Mouse (Mus musculus) stomach, embryonic 14.5 days (tissue): ENCODE measurements around the gene Tnrc6c. TPM values are rescaled to one million over a fixed set of nuclear protein-coding genes. Genes with fewer than 3 reads are reported as not detected.

Experiments
- ATAC-seq: fragments of 200-750 bp; cut with Nextera tagmentation; 2 replicates; pipeline ENCODE4 v1.8.0; 2017; ENCODE audit warnings: low read depth, moderate TSS enrichment; ENCODE audit not compliant: insufficient number of reproducible peaks, insufficient read depth, low FRiP score
- H3K27ac ChIP-seq: fragments of 300-500 bp; sonication (generic); 2 replicates; pipeline ENCODE4 v1.5.1; 2014; ENCODE audit warnings: mild to moderate bottlenecking, low read length, moderate library complexity, mixed read lengths
- H3K27me3 ChIP-seq: fragments of 300-500 bp; sonication (generic); 2 replicates; pipeline ENCODE4 v1.6.1; 2014; ENCODE audit warnings: low read length, control low read depth, mixed read lengths; ENCODE audit not compliant: control insufficient read depth, insufficient read depth
- H3K36me3 ChIP-seq: fragments of 300-500 bp; sonication (generic); 2 replicates; pipeline ENCODE4 v1.6.1; 2014; ENCODE audit warnings: mild to moderate bottlenecking, control low read depth, low read length, moderate library complexity, mixed read lengths; ENCODE audit not compliant: control insufficient read depth, insufficient read depth
- H3K4me1 ChIP-seq: fragments of 300-500 bp; sonication (generic); 2 replicates; pipeline ENCODE4 v1.6.1; 2014; ENCODE audit warnings: low read length, control low read depth, mixed read lengths; ENCODE audit not compliant: control insufficient read depth, insufficient read depth
- H3K4me2 ChIP-seq: fragments of 300-500 bp; sonication (generic); replicated peaks from 2 replicates; pipeline ENCODE4 v1.6.1; 2014; ENCODE audit warnings: low read depth, low read length, control low read depth
- H3K4me3 ChIP-seq: fragments of 300-500 bp; sonication (generic); 2 replicates; pipeline ENCODE4 v1.5.1; 2014; ENCODE audit warnings: low read depth, low read length, control low read depth
- H3K9ac ChIP-seq: fragments of 300-500 bp; sonication (generic); replicated peaks from 2 replicates; pipeline ENCODE4 v1.6.1; 2014; ENCODE audit warnings: low read depth, mild to moderate bottlenecking, control low read depth, low read length, moderate library complexity, mixed read lengths
- H3K9me3 ChIP-seq: fragments of 300-500 bp; sonication (generic); 2 replicates; pipeline ENCODE4 v1.6.1; 2016; ENCODE audit warnings: low read depth, low read length, control low read depth; ENCODE audit not compliant: control insufficient read depth
- WGBS: fragments of 180-500 bp; shearing (Covaris S2); extraction: QIAGEN DNeasy Blood & Tissue Kit; methylation state at CpG from one replicate; pipeline ENCODE4 v1.1.7; 2014; 5-methylcytosine and 5-hydroxymethylcytosine counted together
- polyA plus RNA-seq: library from polyadenylated mRNA; unstranded; fragments of >200 nt; fragmentation: Nextera tagmentation; extraction: Ambion mirVana; gene quantifications from 2 replicates; pipeline ENCODE4 v1.2.1, GENCODE M21; 2014

Gene Tnrc6c
- polyA plus RNA-seq, 1 experiment from 2014 or later, result 15.5 TPM

DNA sequence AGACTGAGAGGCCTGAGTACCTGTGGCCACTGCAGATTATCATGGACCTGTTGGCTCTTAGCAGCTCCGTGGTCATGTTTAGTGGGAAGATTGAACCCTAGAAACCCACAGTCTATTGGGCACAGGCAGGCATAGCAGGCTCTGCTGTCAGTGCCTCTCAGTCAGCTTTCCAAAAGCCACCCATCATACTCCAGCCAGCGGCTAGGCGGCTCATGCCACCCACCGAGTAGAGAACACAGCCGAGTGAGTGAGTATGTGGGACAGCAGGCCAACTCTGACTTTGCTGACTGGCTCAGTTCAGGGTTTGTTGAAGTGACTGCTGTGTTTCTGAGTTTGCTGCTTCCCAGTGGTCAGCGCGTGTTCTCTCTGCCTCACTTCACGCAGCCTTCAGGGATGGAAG, 88.2 kb downstream of the Tnrc6c start:
- 83% methylated on average over 8 of the region's 8 CpGs for WGBS
- no peak for ATAC-seq
- H3K4me2 ChIP-seq, result no peak overlapping the region

DNA sequence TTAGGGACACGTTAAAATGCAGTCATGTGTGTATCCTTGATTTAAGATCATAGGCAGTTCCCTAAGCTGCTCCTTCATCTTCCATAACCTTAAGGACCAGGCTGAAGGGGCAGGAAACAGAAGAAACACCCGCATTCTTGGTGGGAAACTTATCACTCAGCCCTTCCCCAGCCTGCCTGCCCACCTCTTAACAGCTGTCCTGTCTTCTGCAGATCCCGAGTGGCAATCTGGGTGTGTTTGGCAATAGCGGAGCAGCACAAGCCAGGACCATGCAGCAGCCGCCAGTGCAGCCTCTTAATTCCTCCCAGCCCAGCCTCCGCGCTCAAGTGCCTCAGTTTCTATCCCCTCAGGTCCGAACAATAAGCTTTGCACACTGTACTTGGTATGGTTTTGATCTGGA, 88.6 kb downstream of the Tnrc6c start:
- H3K36me3 ChIP-seq, result peaks cover 69% of the 10 kb centered on the region
- no peak overlapping the region for H3K4me3 ChIP-seq
- H3K4me1 ChIP-seq, result no peaks in the 10 kb centered on the region
- H3K27me3 ChIP-seq, result no peaks in the 10 kb centered on the region
- WGBS, result 84% methylated on average over 8 of the region's 8 CpGs
- no peak for ATAC-seq
- no peak overlapping the region for H3K9ac ChIP-seq
- H3K4me2 ChIP-seq, result no peak overlapping the region
- no peak overlapping the region for H3K27ac ChIP-seq
- H3K9me3 ChIP-seq, result no peaks in the 10 kb centered on the region

More for the DNA sequence above, 88.2 kb downstream of the Tnrc6c start:
- H3K4me3 ChIP-seq, result no peak overlapping the region
- H3K27me3 ChIP-seq, result no peaks in the 10 kb centered on the region
- H3K27ac ChIP-seq, result no peak overlapping the region
- H3K36me3 ChIP-seq, result peaks cover 64% of the 10 kb centered on the region
- no peaks in the 10 kb centered on the region for H3K9me3 ChIP-seq
- no peaks in the 10 kb centered on the region for H3K4me1 ChIP-seq
- H3K9ac ChIP-seq, result no peak overlapping the region

DNA sequence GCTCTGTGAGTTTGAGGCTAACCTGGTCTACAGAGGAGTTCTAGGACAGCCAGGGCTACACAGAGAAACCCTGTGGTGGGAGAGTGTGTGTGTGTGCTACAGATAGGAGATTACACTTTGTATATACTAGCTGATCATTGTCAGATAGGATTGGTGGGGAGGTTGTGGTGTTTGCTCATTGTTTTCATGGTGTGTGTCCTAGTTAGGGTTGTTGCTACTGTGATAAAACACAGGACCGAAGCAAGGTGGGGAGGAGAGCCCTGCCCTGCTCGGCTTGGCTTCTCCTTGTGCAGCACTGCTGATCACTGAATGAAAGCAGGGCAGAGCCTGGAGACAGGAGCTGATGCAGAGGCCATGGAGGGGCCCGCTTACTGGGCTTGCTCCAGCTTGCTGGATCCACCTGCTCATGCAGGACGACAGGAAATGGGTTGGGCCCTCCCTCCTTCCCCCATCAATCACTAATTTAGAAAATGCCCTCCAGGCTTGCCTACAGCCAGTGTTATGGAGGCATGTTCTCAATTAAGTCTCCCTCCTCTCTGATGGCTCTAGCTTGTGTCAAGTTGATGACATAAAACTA, 89.5 kb downstream of the Tnrc6c start:
- Histone ChIP-seq H3K27ac (no peak overlapping the region), H3K36me3 (peaks cover 73% of the 10 kb centered on the region), H3K9me3 (no peaks in the 10 kb centered on the region), H3K4me3 (no peak overlapping the region), H3K9ac (no peak overlapping the region), H3K4me2 (no peak overlapping the region), H3K4me1 (no peaks in the 10 kb centered on the region), H3K27me3 (no peaks in the 10 kb centered on the region)
- no peak for ATAC-seq
- WGBS, result 61% methylated on average over 4 of the region's 4 CpGs

DNA sequence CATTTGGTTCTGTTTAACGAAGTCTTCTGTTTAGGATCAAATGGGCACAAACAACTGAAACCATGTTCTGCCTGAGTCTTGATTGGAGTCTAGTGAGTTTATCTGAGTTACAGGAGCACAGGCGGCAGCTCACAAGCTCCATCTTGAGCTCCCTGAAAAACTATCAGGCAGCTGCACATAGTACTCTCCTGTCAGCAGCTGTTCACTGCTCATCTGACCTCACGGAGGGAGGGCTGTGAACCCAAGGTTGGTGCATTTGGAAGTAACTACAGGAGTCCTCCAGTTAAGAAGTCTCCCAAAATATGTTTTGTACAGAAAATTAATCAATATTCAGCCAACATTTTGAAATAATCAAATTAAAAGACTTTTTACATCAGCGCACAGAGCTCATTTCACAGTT, 94.5 kb downstream of the Tnrc6c start:
- no peak overlapping the region for H3K9ac ChIP-seq
- H3K4me3 ChIP-seq, result no peak overlapping the region
- H3K27ac ChIP-seq, result no peak overlapping the region
- peaks cover 68% of the 10 kb centered on the region for H3K36me3 ChIP-seq
- ATAC-seq, result no peak
- no peaks in the 10 kb centered on the region for H3K9me3 ChIP-seq
- no peaks in the 10 kb centered on the region for H3K4me1 ChIP-seq
- no peaks in the 10 kb centered on the region for H3K27me3 ChIP-seq
- 83% methylated on average over 4 of the region's 4 CpGs for WGBS
- no peak overlapping the region for H3K4me2 ChIP-seq

DNA sequence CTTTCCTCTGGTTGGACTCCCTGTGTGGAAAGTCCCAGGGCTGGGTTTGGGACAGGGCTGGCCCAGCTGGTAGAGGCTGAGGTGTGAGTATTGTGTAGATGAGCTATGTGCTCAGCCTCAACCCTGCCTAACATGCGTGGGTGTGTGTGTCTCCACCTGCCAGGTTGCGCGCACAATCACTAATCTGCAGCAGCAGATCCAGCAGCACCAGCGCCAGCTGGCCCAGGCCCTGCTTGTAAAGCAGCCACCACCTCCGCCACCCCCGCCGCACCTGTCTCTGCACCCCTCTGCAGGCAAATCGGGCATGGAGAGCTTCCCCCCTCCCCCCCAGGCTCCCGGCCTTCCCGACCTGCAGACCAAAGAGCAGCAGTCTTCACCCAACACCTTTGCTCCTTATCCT, 95.3 kb downstream of the Tnrc6c start:
- ATAC-seq, result no peak
- no peaks in the 10 kb centered on the region for H3K27me3 ChIP-seq
- no peak overlapping the region for H3K4me2 ChIP-seq
- no peak overlapping the region for H3K9ac ChIP-seq
- no peaks in the 10 kb centered on the region for H3K9me3 ChIP-seq
- H3K4me3 ChIP-seq, result no peak overlapping the region
- H3K4me1 ChIP-seq, result no peaks in the 10 kb centered on the region
- H3K27ac ChIP-seq, result no peak overlapping the region
- H3K36me3 ChIP-seq, result peaks cover 72% of the 10 kb centered on the region
- WGBS, result 95% methylated on average over 10 of the region's 10 CpGs

DNA sequence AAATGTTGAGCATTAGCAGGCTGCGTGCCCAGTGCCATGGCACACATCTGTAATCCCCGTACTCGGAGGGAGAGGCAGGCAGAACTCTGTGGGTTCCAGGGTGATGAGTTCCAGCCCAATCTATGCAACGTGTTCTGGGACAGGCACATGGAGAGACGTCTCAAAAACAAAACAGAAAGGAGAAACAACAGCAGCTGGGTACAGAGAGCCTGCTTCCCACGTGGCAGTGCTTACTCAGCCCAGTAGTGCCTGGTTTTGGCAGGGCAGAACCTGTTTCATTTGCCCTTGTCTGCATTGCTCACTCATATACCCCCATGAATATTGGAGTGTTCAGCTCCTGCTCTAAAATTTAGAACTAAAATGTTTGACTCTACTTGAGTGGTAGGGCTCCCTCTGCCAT, 97.5 kb downstream of the Tnrc6c start:
- WGBS, result 85% methylated on average over 6 of the region's 6 CpGs
- Histone ChIP-seq H3K36me3 (peaks cover 79% of the 10 kb centered on the region), H3K27me3 (no peaks in the 10 kb centered on the region), H3K4me1 (no peaks in the 10 kb centered on the region), H3K4me2 (no peak overlapping the region), H3K27ac (no peak overlapping the region), H3K9ac (no peak overlapping the region), H3K9me3 (no peaks in the 10 kb centered on the region), H3K4me3 (no peak overlapping the region)
- ATAC-seq, result no peak

DNA sequence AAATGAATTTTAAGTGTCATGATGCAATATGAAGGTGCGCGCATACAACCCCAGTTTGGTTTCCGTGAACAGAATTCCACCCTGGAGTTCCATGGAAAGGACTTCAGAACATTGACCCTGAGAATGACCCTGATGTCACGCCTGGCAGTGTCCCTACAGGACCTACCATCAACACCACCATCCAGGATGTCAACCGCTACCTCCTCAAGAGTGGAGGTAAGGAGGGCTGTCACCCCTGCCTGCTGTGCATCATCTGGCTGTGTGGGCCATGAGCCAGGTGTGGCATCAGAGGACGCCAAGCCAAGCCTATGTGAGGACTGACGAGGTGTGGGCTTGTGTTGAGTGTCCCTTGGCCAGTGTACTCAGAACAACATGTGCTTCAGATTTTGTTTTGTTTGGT, 101.8 kb downstream of the Tnrc6c start:
- Histone ChIP-seq H3K36me3 (peaks cover 82% of the 10 kb centered on the region), H3K9me3 (no peaks in the 10 kb centered on the region), H3K4me2 (no peak overlapping the region), H3K27ac (no peak overlapping the region), H3K4me1 (no peaks in the 10 kb centered on the region), H3K9ac (no peak overlapping the region), H3K4me3 (no peak overlapping the region), H3K27me3 (no peaks in the 10 kb centered on the region)
- ATAC-seq, result no peak
- WGBS, result 95% methylated on average over 7 of the region's 7 CpGs

DNA sequence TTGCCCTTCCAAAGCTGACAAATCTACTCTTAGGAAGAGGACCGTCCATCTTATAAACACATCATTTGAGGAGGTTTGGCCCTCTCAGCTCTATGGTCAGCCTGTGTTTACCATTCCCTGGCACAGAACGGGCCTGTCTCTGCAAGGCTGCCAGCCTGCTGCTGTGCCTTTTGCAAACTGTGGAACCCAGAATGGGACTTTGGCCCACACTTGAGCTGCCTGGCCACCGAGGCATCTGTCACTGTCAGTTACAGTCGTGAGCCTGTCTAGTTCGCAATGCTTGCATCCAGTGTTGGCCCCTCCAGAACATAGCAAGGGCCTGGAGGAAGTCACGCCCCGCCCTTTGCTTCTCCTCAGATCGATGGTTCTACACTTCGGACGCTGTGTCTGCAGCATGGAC, 105.2 kb downstream of the Tnrc6c start:
- Histone ChIP-seq H3K4me2 (no peak overlapping the region), H3K36me3 (peaks cover 72% of the 10 kb centered on the region), H3K4me3 (no peak overlapping the region), H3K4me1 (no peaks in the 10 kb centered on the region), H3K27ac (no peak overlapping the region), H3K27me3 (no peaks in the 10 kb centered on the region), H3K9me3 (no peaks in the 10 kb centered on the region), H3K9ac (no peak overlapping the region)
- WGBS, result 85% methylated on average over 10 of the region's 10 CpGs
- ATAC-seq, result no peak

DNA sequence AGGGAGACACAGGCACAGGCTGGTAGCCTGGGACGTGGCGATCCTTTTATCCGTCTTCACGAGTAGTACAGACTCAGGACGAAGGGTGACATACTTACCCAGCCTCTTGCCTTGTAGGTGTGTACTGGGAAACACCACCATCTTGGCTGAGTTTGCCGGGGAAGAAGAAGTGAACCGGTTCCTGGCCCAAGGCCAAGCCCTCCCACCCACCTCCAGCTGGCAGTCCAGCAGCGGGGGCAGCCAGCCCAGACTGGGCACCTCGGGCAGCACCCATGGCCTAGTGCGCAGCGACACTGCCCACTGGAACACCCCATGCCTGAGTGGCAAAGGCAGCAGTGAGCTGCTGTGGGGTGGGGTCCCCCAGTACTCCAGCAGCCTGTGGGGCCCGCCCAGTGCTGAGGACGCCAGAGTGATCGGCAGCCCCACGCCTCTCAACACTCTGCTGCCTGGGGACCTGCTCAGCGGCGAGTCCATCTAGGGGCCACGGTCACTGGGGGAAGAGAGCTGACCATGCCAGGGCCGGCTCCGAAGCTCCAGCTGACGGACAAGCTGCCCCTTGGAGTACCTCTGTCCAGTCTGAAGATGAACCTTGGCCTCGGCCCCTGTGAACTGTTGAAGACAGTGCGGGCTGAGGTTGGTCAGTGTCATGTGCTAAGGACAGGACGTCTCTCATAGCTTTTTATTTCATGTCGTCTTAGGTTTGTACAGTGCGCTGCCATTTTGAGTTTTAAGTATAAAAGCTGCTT, 106.5 kb downstream of the Tnrc6c start:
- Histone ChIP-seq H3K9me3 (no peaks in the 10 kb centered on the region), H3K36me3 (peaks cover 72% of the 10 kb centered on the region), H3K9ac (no peak overlapping the region), H3K4me1 (no peaks in the 10 kb centered on the region), H3K27ac (no peak overlapping the region), H3K4me3 (no peak overlapping the region), H3K27me3 (no peaks in the 10 kb centered on the region), H3K4me2 (no peak overlapping the region)
- WGBS, result 92% methylated on average over 26 of the region's 26 CpGs
- no peak for ATAC-seq
